Mouse (Mus musculus) splenic B cell, adult 2 months (primary cell): ENCODE data around the gene Sept10.

Source experiments
- DNase-seq: peaks from one replicate; pipeline ENCODE4 v3.0.0-alpha.2; 2011; ENCODE audit warnings: low read depth, low spot score
- H3K27me3 ChIP-seq: 2 replicates; pipeline ENCODE4 v1.6.1; 2012; ENCODE audit warnings: mild to moderate bottlenecking, low read length, moderate library complexity, mixed read lengths; ENCODE audit not compliant: control insufficient read depth, poor library complexity, insufficient read depth, severe bottlenecking
- H3K36me3 ChIP-seq: 2 replicates; pipeline ENCODE4 v1.6.1; 2012; ENCODE audit warnings: mild to moderate bottlenecking, low read length, moderate library complexity, mixed read lengths; ENCODE audit not compliant: control insufficient read depth, poor library complexity, insufficient read depth, severe bottlenecking

The Sept10 gene

GRCm38 (mm10) chr10:59221473-59222270 lies at the start of gene Sept10, which contains the start of gene Sowahc:
Gene Sept10 (minus strand): TSS chr10:59221847.
Gene Sowahc (plus strand): TSS chr10:59221953.
- no peaks in the 10 kb centered on the region for H3K36me3 ChIP-seq
- no peaks in the 10 kb centered on the region for H3K27me3 ChIP-seq
- peak; percentile 97 for DNase-seq

- H3K27me3 ChIP-seq: no peaks in the 10 kb centered on the region
- H3K36me3 ChIP-seq: no peaks in the 10 kb centered on the region
- DNase-seq: no peak
These were observed 47.1 kb upstream of the Sept10 start for GRCm38 (mm10) chr10:59268754-59269153.

- Histone ChIP-seq H3K27me3 (no peaks in the 10 kb centered on the region), H3K36me3 (no peaks in the 10 kb centered on the region)
- DNase-seq: no peak
These were observed 46.5 kb upstream of the Sept10 start for GRCm38 (mm10) chr10:59268109-59268508.

GRCm38 (mm10) chr10:59267275-59267674 lies 45.6 kb upstream of the Sept10 start:
- DNase-seq: no peak

GRCm38 (mm10) chr10:59266097-59266496 lies 44.5 kb upstream of the Sept10 start:
- DNase-seq: no peak
- H3K27me3 ChIP-seq: no peaks in the 10 kb centered on the region
- H3K36me3 ChIP-seq: no peaks in the 10 kb centered on the region

More at GRCm38 (mm10) chr10:59267275-59267674, 45.6 kb upstream of the Sept10 start:
- Histone ChIP-seq H3K36me3 (no peaks in the 10 kb centered on the region), H3K27me3 (no peaks in the 10 kb centered on the region)

- Histone ChIP-seq H3K27me3 (no peaks in the 10 kb centered on the region), H3K36me3 (no peaks in the 10 kb centered on the region)
- DNase-seq: no peak
These were observed 44.0 kb upstream of the Sept10 start for GRCm38 (mm10) chr10:59265674-59266073.

GRCm38 (mm10) chr10:59265067-59265466 lies 43.4 kb upstream of the Sept10 start:
- no peak for DNase-seq
- no peaks in the 10 kb centered on the region for H3K27me3 ChIP-seq
- H3K36me3 ChIP-seq: no peaks in the 10 kb centered on the region

GRCm38 (mm10) chr10:59262979-59263378 lies 41.3 kb upstream of the Sept10 start:
- Histone ChIP-seq H3K27me3 (no peaks in the 10 kb centered on the region), H3K36me3 (no peaks in the 10 kb centered on the region)
- no peak for DNase-seq

- Histone ChIP-seq H3K27me3 (no peaks in the 10 kb centered on the region), H3K36me3 (no peaks in the 10 kb centered on the region)
- no peak for DNase-seq
These were observed 40.4 kb upstream of the Sept10 start for GRCm38 (mm10) chr10:59262021-59262420.

GRCm38 (mm10) chr10:59261603-59262002 lies 40.0 kb upstream of the Sept10 start:
- Histone ChIP-seq H3K36me3 (no peaks in the 10 kb centered on the region), H3K27me3 (no peaks in the 10 kb centered on the region)
- no peak for DNase-seq

- no peak for DNase-seq
- Histone ChIP-seq H3K27me3 (no peaks in the 10 kb centered on the region), H3K36me3 (no peaks in the 10 kb centered on the region)
These were observed 37.9 kb upstream of the Sept10 start for GRCm38 (mm10) chr10:59259572-59259971.

GRCm38 (mm10) chr10:59256533-59256932 lies 34.9 kb upstream of the Sept10 start:
- no peak for DNase-seq

GRCm38 (mm10) chr10:59253541-59254079 lies 32.0 kb upstream of the Sept10 start:
- H3K27me3 ChIP-seq: no peaks in the 10 kb centered on the region
- H3K36me3 ChIP-seq: no peaks in the 10 kb centered on the region
- peak; percentile 11 for DNase-seq

More at GRCm38 (mm10) chr10:59256533-59256932, 34.9 kb upstream of the Sept10 start:
- Histone ChIP-seq H3K36me3 (no peaks in the 10 kb centered on the region), H3K27me3 (no peaks in the 10 kb centered on the region)

GRCm38 (mm10) chr10:59252396-59252795 lies 30.7 kb upstream of the Sept10 start:
- DNase-seq: no peak
- Histone ChIP-seq H3K27me3 (no peaks in the 10 kb centered on the region), H3K36me3 (no peaks in the 10 kb centered on the region)

- Histone ChIP-seq H3K27me3 (no peaks in the 10 kb centered on the region), H3K36me3 (no peaks in the 10 kb centered on the region)
- DNase-seq: no peak
These were observed 30.3 kb upstream of the Sept10 start for GRCm38 (mm10) chr10:59251980-59252379.
